ENCODE assay signal across 9 mouse cellular contexts in genomic region chr14:23429043-23429442, GRCm38 (mm10).
A peak's percentile ranks its signal among the peaks of the same experiment; 100 is the strongest.
DNase-seq lines count a peak whose midpoint lies in the region; ATAC-seq and TF ChIP-seq lines count a peak whose summit lies in the region.
"Had no signal": no experiment of that assay in that cellular context is flagged by ENCODE, and none has a peak within 500 bp of the region (broad histone marks: within the 10 kb centered on the region; RNA-seq: fewer than 3 reads in every experiment).

No protein-coding gene starts in this region.

- no peak overlapping the region for H3K9ac ChIP-seq in heart, embryonic 12.5 days
- H3K9ac ChIP-seq: limb, embryonic 15.5 days had no signal

- no peak overlapping the region for H3K4me3 ChIP-seq in heart, embryonic 12.5 days
- H3K4me3 ChIP-seq in embryonic fibroblast, embryonic 13.5 days (ENCODE audit: insufficient read depth, low read length), result no peak overlapping the region
- H3K4me3 ChIP-seq: limb, embryonic 15.5 days had no signal

- no peak for TF ChIP-seq POLR2A in embryonic fibroblast, embryonic 13.5 days (IDR thresholded peaks at IDR 0.05; ENCODE audit: low read depth, low read length)

- no peak overlapping the region for H3K4me2 ChIP-seq in heart, embryonic 12.5 days
- H3K4me2 ChIP-seq: limb, embryonic 15.5 days had no signal

- 30% methylated on average over 4 of the region's 4 CpGs for WGBS in heart, embryonic 12.5 days

- no peaks in the 10 kb centered on the region for H3K27me3 ChIP-seq in heart, embryonic 12.5 days (replicated peaks)
- H3K27me3 ChIP-seq: limb, embryonic 15.5 days had no signal

- peak; percentile 17; the same call in 1 of the 2 replicates for TF ChIP-seq CTCF in embryonic fibroblast, embryonic 13.5 days (IDR thresholded peaks at IDR 0.05; ENCODE audit: borderline replicate concordance, insufficient read depth, low read length)

- ATAC-seq in heart, embryonic 12.5 days (ENCODE audit: insufficient number of reproducible peaks, low FRiP score), result no peak
- ATAC-seq in megakaryocyte, adult 5-6 weeks (ENCODE audit: poor library complexity, severe bottlenecking), result no peak

- H3K9me3 ChIP-seq in heart, embryonic 12.5 days (replicated peaks), result no peaks in the 10 kb centered on the region
- H3K9me3 ChIP-seq: limb, embryonic 15.5 days had no signal

- no peaks in the 10 kb centered on the region for H3K36me3 ChIP-seq in heart, embryonic 12.5 days
- H3K36me3 ChIP-seq: limb, embryonic 15.5 days had no signal

- H3K27ac ChIP-seq in heart, embryonic 12.5 days (ENCODE audit: poor library complexity, severe bottlenecking), result no peak overlapping the region
- no peak overlapping the region for H3K27ac ChIP-seq in embryonic fibroblast, embryonic 13.5 days (ENCODE audit: insufficient read depth, low read length)
- H3K27ac ChIP-seq: limb, embryonic 15.5 days had no signal

- peak; percentile 11 for DNase-seq in heart, postnatal 4 days
- peak; percentile 70 for DNase-seq in NIH3T3 (ENCODE audit: low read depth)
- DNase-seq in lung, postnatal 10 days, result peak; percentile 44
- no peak for DNase-seq in thymus, postnatal 14 days
- DNase-seq in heart, adult 8-10 months (ENCODE audit: low spot score), result no peak

- H3K4me1 ChIP-seq in heart, embryonic 12.5 days (replicated peaks), result no peaks in the 10 kb centered on the region
- H3K4me1 ChIP-seq in embryonic fibroblast, embryonic 13.5 days (ENCODE audit: control insufficient read depth, insufficient read depth, low read length), result peaks cover 7% of the 10 kb centered on the region

Comparison
In these comparisons a context has a peak if more than half of its experiments do, and no peak if none do; other contexts are left out.
1. DNase-seq: peak in heart, postnatal 4 days (single experiment), NIH3T3 (single experiment) and lung, postnatal 10 days (single experiment); none in thymus, postnatal 14 days (single experiment) and heart, adult 8-10 months (single experiment).